8 mouse cellular contexts compared by ENCODE assay signal in the genomic region with DNA sequence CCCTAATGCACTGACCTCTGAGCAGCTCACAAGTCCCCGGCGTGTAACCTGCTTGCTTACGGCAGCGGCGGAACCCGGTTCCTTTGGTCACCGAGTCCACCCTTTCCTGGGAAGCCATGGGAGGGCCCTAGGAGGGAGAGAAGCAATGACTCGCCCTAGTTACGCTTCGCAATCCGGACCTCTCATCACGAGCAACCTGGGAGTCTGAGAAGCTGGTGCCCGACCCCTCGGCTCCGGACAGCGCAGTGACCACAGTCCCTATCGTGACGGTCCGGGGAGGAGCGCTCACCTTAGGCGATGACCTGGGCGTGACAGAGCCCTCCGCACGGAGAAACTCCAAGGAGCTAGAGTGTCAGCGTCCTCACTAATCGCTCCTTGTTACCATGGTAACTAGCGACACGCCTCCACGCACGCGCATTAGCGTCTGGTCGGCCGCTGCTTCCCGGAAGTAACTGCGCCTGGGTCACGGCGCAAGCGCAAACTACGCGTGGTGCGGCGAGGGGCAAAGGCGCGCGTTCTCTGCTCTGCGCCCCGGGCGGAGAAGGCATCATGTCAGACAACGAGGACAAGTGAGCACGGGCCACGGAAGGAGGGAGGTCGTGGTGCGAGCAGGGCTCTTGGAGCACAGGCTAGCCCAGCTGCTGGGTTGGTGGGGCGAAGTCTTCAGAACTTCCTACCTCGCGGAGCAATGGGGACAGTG. TPM values are rescaled to one million over a fixed set of nuclear protein-coding genes. Genes with fewer than 3 reads are reported as not detected.
A peak's percentile ranks its signal among the peaks of the same experiment; 100 is the strongest.
DNase-seq lines count a peak whose midpoint lies in the region; ATAC-seq lines count a peak whose summit lies in the region.

TSS of gene Polr2f (plus strand) at position 144 of the 700 bp plus-strand sequence.
TSS of gene 1700088E04Rik (minus strand) at position 388 of the 700 bp plus-strand sequence.

- H3K9ac ChIP-seq in hindbrain, embryonic 15.5 days: peak within 1 kb of the TSS; percentile 90

- H3K9me3 ChIP-seq in hindbrain, embryonic 15.5 days: no peaks in the 10 kb centered on the region

- H3K4me2 ChIP-seq in hindbrain, embryonic 15.5 days: peak within 1 kb of the TSS; percentile 96

- peaks cover 17% of the 10 kb centered on the region for H3K36me3 ChIP-seq in hindbrain, embryonic 15.5 days

- H3K4me3 ChIP-seq in hindbrain, embryonic 15.5 days: peak within 1 kb of the TSS; percentile 94

- peak; percentile 89 for ATAC-seq in hindbrain, embryonic 15.5 days (ENCODE audit: low FRiP score, low read depth)

- under 1% methylated on average over 57 of the region's 57 CpGs for WGBS in hindbrain, embryonic 15.5 days

- peak within 1 kb of the TSS; percentile 63 for H3K27ac ChIP-seq in hindbrain, embryonic 15.5 days (replicated peaks)

- peaks cover 20% of the 10 kb centered on the region for H3K4me1 ChIP-seq in hindbrain, embryonic 15.5 days (replicated peaks)

- no peaks in the 10 kb centered on the region for H3K27me3 ChIP-seq in hindbrain, embryonic 15.5 days

- DNase-seq in T-cell, adult 2 months (ENCODE audit: low spot score): peak; percentile 93
- peak; percentile 93 to 94 for DNase-seq in cerebellum, postnatal 36 days
- peak; percentile 95 to 96 for DNase-seq in frontal cortex, postnatal 36 days (ENCODE audit: low spot score in 2 of 2)
- DNase-seq in left cerebral cortex, adult 11 months (ENCODE audit: low spot score): peak; percentile 91
- DNase-seq in lung, postnatal 4 days: peak; percentile 95 to 96
- DNase-seq in retina, postnatal 7 days (ENCODE audit: low read depth, low spot score): peak; percentile 98
- DNase-seq in urinary bladder, adult 2 months (ENCODE audit: low spot score): peak; percentile 87

RNA-seq across cellular contexts. Expression of gene Polr2f, which starts in this region (rescaled TPM):
- 253 and 258 TPM in 2 replicates for polyA plus RNA-seq in hindbrain, embryonic 15.5 days (2015; fragmentation: Nextera tagmentation; extraction: Ambion mirVana)
- 145 and 194 TPM in 2 replicates for polyA plus RNA-seq in urinary bladder, adult 2 months (2012; rRNA removed)

RNA-seq across cellular contexts. Expression of gene 1700088E04Rik, which starts in this region (rescaled TPM):
- polyA plus RNA-seq in hindbrain, embryonic 15.5 days (2015; fragmentation: Nextera tagmentation; extraction: Ambion mirVana): 17.2 and 22.0 TPM in 2 replicates
- 3.7 and 4.0 TPM in 2 replicates for polyA plus RNA-seq in urinary bladder, adult 2 months (2012; rRNA removed)

Comparison
In these comparisons a context has a peak if more than half of its experiments do, and no peak if none do; other contexts are left out.
1. Peak in every context shown above with its lines: DNase-seq, ATAC-seq, H3K4me3 ChIP-seq and H3K27ac ChIP-seq.